Mouse (Mus musculus) right cerebral cortex, postnatal 10 days (tissue): ENCODE results near the gene Rad50.
A peak's percentile ranks its signal among the peaks of the same experiment; 100 is the strongest.

Source experiments
- DNase-seq, 2 experiments: peaks; one replicate each; pipeline ENCODE4 v3.0.0; 2021; ENCODE audit warnings: low spot score in 2 of 2

Rad50 gene

GRCm38 (mm10) chr11:53634556-53634955 is 72.6 kb downstream of the Rad50 start, which contains the start of gene Il13:
Il13 (minus strand) TSS chr11:53634702.
- no peak for DNase-seq

GRCm38 (mm10) chr11:53633644-53634043 is 73.5 kb downstream of the Rad50 start:
- no peak for DNase-seq

GRCm38 (mm10) chr11:53632122-53632733 is 74.9 kb downstream of the Rad50 start:
- DNase-seq: no peak

GRCm38 (mm10) chr11:53627859-53628258 is 79.3 kb downstream of the Rad50 start:
- peak; percentile 80 to 84 for DNase-seq

- DNase-seq: no peak
Measured at GRCm38 (mm10) chr11:53626802-53627373, 80.2 kb downstream of the Rad50 start.

GRCm38 (mm10) chr11:53624124-53624523 is 83.0 kb downstream of the Rad50 start:
- no peak for DNase-seq

- DNase-seq: no peak
Measured at GRCm38 (mm10) chr11:53623573-53623972, 83.5 kb downstream of the Rad50 start.

- DNase-seq: no peak
Measured at GRCm38 (mm10) chr11:53622440-53622806, 84.7 kb downstream of the Rad50 start.

GRCm38 (mm10) chr11:53621582-53622439 is 85.3 kb downstream of the Rad50 start:
- DNase-seq: no peak

- no peak for DNase-seq
Measured at GRCm38 (mm10) chr11:53620094-53620493, 87.0 kb downstream of the Rad50 start.

GRCm38 (mm10) chr11:53619428-53619827 is 87.7 kb downstream of the Rad50 start:
- no peak for DNase-seq

GRCm38 (mm10) chr11:53618619-53619198 is 88.4 kb downstream of the Rad50 start, which contains the start of gene Il4:
Il4 (minus strand) TSS chr11:53618669.
- DNase-seq: no peak

- DNase-seq: no peak
Measured at GRCm38 (mm10) chr11:53617562-53618109, 89.5 kb downstream of the Rad50 start.

GRCm38 (mm10) chr11:53616748-53617558 is 90.2 kb downstream of the Rad50 start:
- no peak for DNase-seq

- DNase-seq: no peak
Measured at GRCm38 (mm10) chr11:53615575-53615974, 91.5 kb downstream of the Rad50 start.

GRCm38 (mm10) chr11:53615172-53615571 is 91.9 kb downstream of the Rad50 start:
- DNase-seq: no peak

- DNase-seq: no peak
Measured at GRCm38 (mm10) chr11:53609672-53610071, 97.4 kb downstream of the Rad50 start.

- DNase-seq: no peak
Measured at GRCm38 (mm10) chr11:53609231-53609630, 97.9 kb downstream of the Rad50 start.

- no peak for DNase-seq
Measured at GRCm38 (mm10) chr11:53605609-53606008, 101.5 kb downstream of the Rad50 start.

- DNase-seq: no peak
Measured at GRCm38 (mm10) chr11:53604983-53605382, 102.1 kb downstream of the Rad50 start.
